Mouse (Mus musculus) intestine, embryonic 15.5 days (tissue): ENCODE data around the gene Prelp. TPM values are rescaled to one million over a fixed set of nuclear protein-coding genes. Genes with fewer than 3 reads are reported as not detected.
"Not testable (repeated sequence)": the region's sequence is repeated elsewhere in the genome, so short reads cannot be mapped to it uniquely, and the experiment has no call there.

Source experiments
- ATAC-seq: fragments of 200-750 bp; cut with Nextera tagmentation; 2 replicates; pipeline ENCODE4 v1.8.0; 2017; ENCODE audit warnings: moderate TSS enrichment, moderate library complexity
- H3K27ac ChIP-seq: fragments of 300-500 bp; sonication (generic); 2 replicates; pipeline ENCODE4 v1.5.1; 2015; ENCODE audit warnings: mild to moderate bottlenecking, inconsistent platforms
- H3K27me3 ChIP-seq: fragments of 300-500 bp; sonication (generic); replicated peaks from 2 replicates; pipeline ENCODE4 v1.6.1; 2015; ENCODE audit warnings: inconsistent platforms
- H3K36me3 ChIP-seq: fragments of 300-500 bp; sonication (generic); 2 replicates; pipeline ENCODE4 v1.6.1; 2015; ENCODE audit warnings: inconsistent platforms
- H3K4me1 ChIP-seq: fragments of 300-500 bp; sonication (generic); replicated peaks from 2 replicates; pipeline ENCODE4 v1.6.1; 2015; ENCODE audit warnings: inconsistent platforms
- H3K4me2 ChIP-seq: fragments of 300-500 bp; sonication (generic); replicated peaks from 2 replicates; pipeline ENCODE4 v1.6.1; 2015; ENCODE audit warnings: mild to moderate bottlenecking, inconsistent platforms
- H3K4me3 ChIP-seq: fragments of 300-500 bp; sonication (generic); replicated peaks from 2 replicates; pipeline ENCODE4 v1.5.1; 2015; ENCODE audit warnings: inconsistent platforms
- H3K9ac ChIP-seq: fragments of 300-500 bp; sonication (generic); 2 replicates; pipeline ENCODE4 v1.6.1; 2015; ENCODE audit warnings: inconsistent platforms
- H3K9me3 ChIP-seq: fragments of 300-500 bp; sonication (generic); 2 replicates; pipeline ENCODE4 v1.6.1; 2016; ENCODE audit warnings: inconsistent platforms
- WGBS: fragments of 180-500 bp; shearing (Covaris S2); methylation state at CpG from one replicate; pipeline ENCODE4 v1.1.7; 2015; 5-methylcytosine and 5-hydroxymethylcytosine counted together
- polyA plus RNA-seq: library from polyadenylated mRNA; unstranded; fragments of >200 nt; fragmentation: Nextera tagmentation; extraction: Ambion mirVana; gene quantifications from 2 replicates; pipeline ENCODE4 v1.2.1, GENCODE M21; 2015

The Prelp gene
- 2.3 and 2.8 TPM in 2 replicates for polyA plus RNA-seq

- WGBS, result 17% methylated on average over 8 of the region's 8 CpGs
- Histone ChIP-seq H3K4me2 (0 out of 2 replicates have a peak within 1 kb of the TSS, but pooled peaks have one; percentile 2), H3K36me3 (no peaks in the 10 kb centered on the region), H3K4me1 (peaks cover 42% of the 10 kb centered on the region), H3K9ac (no peak within 1 kb of the TSS), H3K9me3 (no peaks in the 10 kb centered on the region), H3K4me3 (no peak within 1 kb of the TSS), H3K27me3 (no peaks in the 10 kb centered on the region), H3K27ac (peak within 1 kb of the TSS; percentile 59)
- peak; percentile 31; the same call in 1 of the 2 replicates for ATAC-seq
Observed at GRCm38 (mm10) chr1:133921304-133921751, at the start of gene Prelp. Gene Prelp (minus strand): TSS chr1:133921414.

- Histone ChIP-seq H3K4me1 (peaks cover 23% of the 10 kb centered on the region; the same call in 1 of the 2 replicates), H3K9me3 (no peaks in the 10 kb centered on the region), H3K9ac (no peak overlapping the region), H3K27me3 (no peaks in the 10 kb centered on the region), H3K27ac (no peak overlapping the region), H3K4me2 (no peak overlapping the region), H3K36me3 (no peaks in the 10 kb centered on the region), H3K4me3 (no peak overlapping the region)
- 78% methylated on average over 8 of the region's 8 CpGs for WGBS
- no peak for ATAC-seq
Observed at GRCm38 (mm10) chr1:133969427-133969826, 48.2 kb upstream of the Prelp start.

GRCm38 (mm10) chr1:133968788-133969325 is 47.6 kb upstream of the Prelp start:
- no peak overlapping the region for H3K27ac ChIP-seq
- no peaks in the 10 kb centered on the region for H3K27me3 ChIP-seq
- no peak overlapping the region for H3K9ac ChIP-seq
- no peak overlapping the region for H3K4me2 ChIP-seq
- H3K4me1 ChIP-seq, result peaks cover 23% of the 10 kb centered on the region; the same call in 1 of the 2 replicates
- no peaks in the 10 kb centered on the region for H3K36me3 ChIP-seq
- no peak for ATAC-seq
- WGBS, result 28% methylated on average over 4 of the region's 4 CpGs
- H3K4me3 ChIP-seq, result no peak overlapping the region
- H3K9me3 ChIP-seq, result no peaks in the 10 kb centered on the region

GRCm38 (mm10) chr1:133967481-133968017 is 46.3 kb upstream of the Prelp start:
- H3K4me3 ChIP-seq, result no peak overlapping the region
- no peak overlapping the region for H3K9ac ChIP-seq
- H3K9me3 ChIP-seq, result no peaks in the 10 kb centered on the region
- ATAC-seq, result no peak
- H3K36me3 ChIP-seq, result no peaks in the 10 kb centered on the region
- 65% methylated on average over 7 of the region's 7 CpGs for WGBS
- H3K4me2 ChIP-seq, result no peak overlapping the region
- H3K4me1 ChIP-seq, result peaks cover 23% of the 10 kb centered on the region; the same call in 1 of the 2 replicates
- no peak overlapping the region for H3K27ac ChIP-seq
- no peaks in the 10 kb centered on the region for H3K27me3 ChIP-seq

- no peak overlapping the region for H3K27ac ChIP-seq
- H3K27me3 ChIP-seq, result no peaks in the 10 kb centered on the region
- peaks cover 31% of the 10 kb centered on the region for H3K4me1 ChIP-seq
- WGBS, result 44% methylated on average over 2 of the region's 2 CpGs
- no peaks in the 10 kb centered on the region for H3K36me3 ChIP-seq
- no peak overlapping the region for H3K9ac ChIP-seq
- H3K4me2 ChIP-seq, result no peak overlapping the region
- no peaks in the 10 kb centered on the region for H3K9me3 ChIP-seq
- no peak for ATAC-seq
- no peak overlapping the region for H3K4me3 ChIP-seq
Observed at GRCm38 (mm10) chr1:133966044-133966443, 44.8 kb upstream of the Prelp start.

GRCm38 (mm10) chr1:133965298-133965697 is 44.1 kb upstream of the Prelp start:
- Histone ChIP-seq H3K4me2 (no peak overlapping the region), H3K9me3 (no peaks in the 10 kb centered on the region), H3K4me1 (peaks cover 31% of the 10 kb centered on the region), H3K36me3 (no peaks in the 10 kb centered on the region), H3K4me3 (no peak overlapping the region), H3K9ac (no peak overlapping the region), H3K27ac (peak overlapping the region; percentile 68), H3K27me3 (no peaks in the 10 kb centered on the region)
- 28% methylated on average over 5 of the region's 5 CpGs for WGBS
- no peak for ATAC-seq

- H3K4me1 ChIP-seq, result peaks cover 31% of the 10 kb centered on the region
- H3K9me3 ChIP-seq, result no peaks in the 10 kb centered on the region
- H3K27me3 ChIP-seq, result no peaks in the 10 kb centered on the region
- no peaks in the 10 kb centered on the region for H3K36me3 ChIP-seq
- ATAC-seq, result no peak
- no peak overlapping the region for H3K4me2 ChIP-seq
- no peak overlapping the region for H3K4me3 ChIP-seq
- peak overlapping the region; percentile 68 for H3K27ac ChIP-seq
- no peak overlapping the region for H3K9ac ChIP-seq
- WGBS, result 62% methylated on average over 5 of the region's 5 CpGs
Observed at GRCm38 (mm10) chr1:133964742-133965141, 43.5 kb upstream of the Prelp start.

GRCm38 (mm10) chr1:133963578-133963977 is 42.4 kb upstream of the Prelp start:
- H3K4me1 ChIP-seq, result peaks cover 25% of the 10 kb centered on the region
- H3K9me3 ChIP-seq, H3K4me2 ChIP-seq, H3K36me3 ChIP-seq, H3K27me3 ChIP-seq, H3K27ac ChIP-seq, H3K9ac ChIP-seq, ATAC-seq, H3K4me3 ChIP-seq: not testable (repeated sequence)
- WGBS, result 77% methylated on average over 1 of the region's 1 CpGs

GRCm38 (mm10) chr1:133963128-133963527 is 41.9 kb upstream of the Prelp start:
- H3K4me2 ChIP-seq, H3K9me3 ChIP-seq, H3K27ac ChIP-seq, H3K36me3 ChIP-seq, H3K4me3 ChIP-seq, H3K27me3 ChIP-seq, ATAC-seq, H3K9ac ChIP-seq: not testable (repeated sequence)
- H3K4me1 ChIP-seq, result peaks cover 24% of the 10 kb centered on the region
- WGBS, result 89% methylated on average over 3 of the region's 3 CpGs

GRCm38 (mm10) chr1:133961281-133962134 is 40.3 kb upstream of the Prelp start:
- Histone ChIP-seq H3K4me1 (peaks cover 21% of the 10 kb centered on the region), H3K4me2 (peak overlapping the region; percentile 15), H3K36me3 (no peaks in the 10 kb centered on the region), H3K4me3 (no peak overlapping the region), H3K9me3 (no peaks in the 10 kb centered on the region), H3K27ac (peak overlapping the region; percentile 64), H3K27me3 (no peaks in the 10 kb centered on the region), H3K9ac (no peak overlapping the region)
- ATAC-seq, result peak; percentile 91
- 21% methylated on average over 18 of the region's 18 CpGs for WGBS

- no peaks in the 10 kb centered on the region for H3K27me3 ChIP-seq
- WGBS, result 61% methylated on average over 5 of the region's 5 CpGs
- H3K27ac ChIP-seq, result no peak overlapping the region
- peaks cover 8% of the 10 kb centered on the region for H3K4me1 ChIP-seq
- no peak overlapping the region for H3K9ac ChIP-seq
- no peaks in the 10 kb centered on the region for H3K9me3 ChIP-seq
- no peaks in the 10 kb centered on the region for H3K36me3 ChIP-seq
- no peak overlapping the region for H3K4me2 ChIP-seq
- no peak overlapping the region for H3K4me3 ChIP-seq
- no peak for ATAC-seq
Observed at GRCm38 (mm10) chr1:133959521-133959920, 38.3 kb upstream of the Prelp start.

- Histone ChIP-seq H3K27me3 (no peaks in the 10 kb centered on the region), H3K4me1 (peaks cover 10% of the 10 kb centered on the region), H3K9ac (no peak overlapping the region), H3K4me3 (no peak overlapping the region), H3K27ac (no peak overlapping the region), H3K4me2 (no peak overlapping the region), H3K9me3 (no peaks in the 10 kb centered on the region), H3K36me3 (no peaks in the 10 kb centered on the region)
- no peak for ATAC-seq
- 42% methylated on average over 2 of the region's 2 CpGs for WGBS
Observed at GRCm38 (mm10) chr1:133954009-133954408, 32.8 kb upstream of the Prelp start.
